Mouse (Mus musculus) hindbrain, postnatal 0 days (tissue): Measurements from ENCODE around the gene Tigar. TPM values are rescaled to one million over a fixed set of nuclear protein-coding genes. Genes with fewer than 3 reads are reported as not detected.

ENCODE experiments used
- ATAC-seq: fragments of 200-750 bp; cut with Nextera tagmentation; 2 replicates; pipeline ENCODE4 v1.8.0; 2017; ENCODE audit warnings: mild to moderate bottlenecking, moderate TSS enrichment, moderate library complexity
- DNase-seq: peaks from one replicate; pipeline ENCODE4 v3.0.0-alpha.2; 2015; ENCODE audit warnings: low spot score
- H3K27ac ChIP-seq: fragments of 300-500 bp; sonication (generic); 2 replicates; pipeline ENCODE4 v1.5.1; 2014; ENCODE audit warnings: mild to moderate bottlenecking
- H3K27me3 ChIP-seq: fragments of 300-500 bp; sonication (generic); 2 replicates; pipeline ENCODE4 v1.6.1; 2014; ENCODE audit warnings: low read length, mixed read lengths; ENCODE audit not compliant: insufficient read depth
- H3K36me3 ChIP-seq: fragments of 300-500 bp; sonication (generic); 2 replicates; pipeline ENCODE4 v1.6.1; 2014; ENCODE audit warnings: low read length, mixed read lengths; ENCODE audit not compliant: insufficient read depth
- H3K4me1 ChIP-seq: fragments of 300-500 bp; sonication (generic); 2 replicates; pipeline ENCODE4 v1.6.1; 2014; ENCODE audit warnings: antibody characterized with exemption, low read length, mixed read lengths; ENCODE audit not compliant: insufficient read depth
- H3K4me2 ChIP-seq: fragments of 300-500 bp; sonication (generic); 2 replicates; pipeline ENCODE4 v1.6.1; 2014; ENCODE audit warnings: low read depth, mild to moderate bottlenecking, low read length, moderate library complexity, mixed read lengths
- H3K4me3 ChIP-seq: fragments of 300-500 bp; sonication (generic); 2 replicates; pipeline ENCODE4 v1.5.1; 2014; ENCODE audit warnings: low read length
- H3K9ac ChIP-seq: fragments of 300-500 bp; sonication (generic); replicated peaks from 2 replicates; pipeline ENCODE4 v1.6.1; 2014; ENCODE audit warnings: mild to moderate bottlenecking, low read length, moderate library complexity, mixed read lengths
- H3K9me3 ChIP-seq: fragments of 300-500 bp; sonication (generic); 2 replicates; pipeline ENCODE4 v1.6.1; 2016; ENCODE audit warnings: low read length, mixed read lengths
- CTCF ChIP-seq: IDR thresholded peaks from 2 replicates; pipeline ENCODE4 v1.5.1; 2016; ENCODE audit warnings: antibody characterized with exemption, control low read depth, low read depth
- WGBS: fragments of 180-500 bp; shearing (Covaris S2); extraction: QIAGEN DNeasy Blood & Tissue Kit; methylation state at CpG from one replicate; pipeline ENCODE4 v1.1.7; 2014; 5-methylcytosine and 5-hydroxymethylcytosine counted together
- polyA plus RNA-seq: library from polyadenylated mRNA; unstranded; fragments of >200 nt; fragmentation: Nextera tagmentation; extraction: Ambion mirVana; gene quantifications from 2 replicates; pipeline ENCODE4 v1.2.1, GENCODE M21; 2015
- total RNA-seq: library from RNA; depleted of rRNA; stranded (reverse); fragments of >200 nt; gene quantifications from 2 replicates; pipeline ENCODE4 v1.2.3, GENCODE M21; 2014

Tigar gene
- total and polyA plus RNA-seq, 2 experiments from 2014 or later = 4.9 to 7.7 TPM

DNA sequence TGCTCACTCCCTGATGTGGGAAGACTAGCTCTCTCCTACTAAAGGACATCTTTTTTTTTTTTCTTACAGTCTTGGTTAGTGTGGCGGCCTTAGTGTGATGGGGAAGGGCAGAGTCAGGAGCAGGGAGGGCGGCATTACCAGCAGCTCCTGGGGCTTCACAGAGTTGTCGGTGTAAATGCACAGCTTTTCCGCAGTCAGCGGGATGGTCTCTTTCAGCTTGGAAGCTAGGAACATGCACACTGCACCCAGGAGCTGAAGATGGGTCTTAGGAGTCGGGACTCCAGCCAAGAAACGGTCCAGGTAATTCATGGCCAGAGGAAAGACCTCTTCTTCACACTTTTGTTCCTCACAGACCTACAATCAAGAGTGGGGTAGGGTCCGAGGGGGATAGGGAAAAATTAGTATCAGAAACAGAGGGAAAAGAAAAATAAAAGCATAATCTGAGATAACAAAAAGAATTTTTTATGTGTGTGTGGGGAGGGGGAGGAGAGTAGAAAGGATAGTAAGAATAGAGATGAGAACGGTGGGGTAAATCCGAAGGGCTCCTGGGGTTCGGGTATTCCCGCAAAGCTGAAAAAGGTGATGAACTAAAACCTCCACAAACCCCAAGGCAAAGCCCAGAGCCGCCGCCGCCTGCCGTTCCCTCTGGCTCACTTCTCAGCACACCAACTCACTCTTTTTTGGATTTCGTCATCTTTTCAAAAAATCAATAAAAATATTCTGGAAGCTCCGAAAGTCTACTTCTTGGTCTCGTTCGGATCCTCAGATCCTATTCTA is 39.4 kb upstream of the Tigar start:
- WGBS = 8% methylated on average over 20 of the region's 20 CpGs
- peaks cover 16% of the 10 kb centered on the region for H3K4me1 ChIP-seq
- H3K27ac ChIP-seq = no peak overlapping the region; the same call in 1 of the 2 replicates
- H3K9me3 ChIP-seq = no peaks in the 10 kb centered on the region
- TF ChIP-seq CTCF = no peak
- DNase-seq (no peak), ATAC-seq (no peak)
- H3K27me3 ChIP-seq = peaks cover 8% of the 10 kb centered on the region
- H3K36me3 ChIP-seq = no peaks in the 10 kb centered on the region
- H3K4me3 ChIP-seq = peak overlapping the region; percentile 61
- peak overlapping the region; percentile 88 for H3K4me2 ChIP-seq
- H3K9ac ChIP-seq = peak overlapping the region; percentile 78

DNA sequence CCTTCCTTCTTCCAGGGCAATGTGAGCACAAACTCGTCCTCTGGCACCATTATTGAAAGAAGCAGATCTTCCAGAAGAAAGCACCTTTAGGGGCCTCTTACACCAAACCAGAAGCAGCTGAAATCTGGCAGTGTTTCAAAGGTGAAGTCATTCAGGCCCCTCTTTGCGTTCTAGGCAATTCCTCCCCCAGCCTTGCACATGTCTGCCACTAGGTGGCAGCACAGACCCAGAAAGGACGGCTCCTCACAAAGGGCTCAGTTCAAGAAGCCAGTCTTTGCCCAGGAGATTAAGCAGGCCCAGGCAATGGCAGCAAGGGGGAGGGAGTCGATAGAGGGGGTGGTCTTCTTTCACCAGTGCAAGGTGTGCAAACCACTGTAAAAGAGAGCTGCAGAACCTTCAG is 38.3 kb upstream of the Tigar start:
- peak; percentile 96 for DNase-seq
- 1% methylated on average over 4 of the region's 4 CpGs for WGBS
- peak; percentile 38; the same call in 1 of the 2 replicates for ATAC-seq

DNA sequence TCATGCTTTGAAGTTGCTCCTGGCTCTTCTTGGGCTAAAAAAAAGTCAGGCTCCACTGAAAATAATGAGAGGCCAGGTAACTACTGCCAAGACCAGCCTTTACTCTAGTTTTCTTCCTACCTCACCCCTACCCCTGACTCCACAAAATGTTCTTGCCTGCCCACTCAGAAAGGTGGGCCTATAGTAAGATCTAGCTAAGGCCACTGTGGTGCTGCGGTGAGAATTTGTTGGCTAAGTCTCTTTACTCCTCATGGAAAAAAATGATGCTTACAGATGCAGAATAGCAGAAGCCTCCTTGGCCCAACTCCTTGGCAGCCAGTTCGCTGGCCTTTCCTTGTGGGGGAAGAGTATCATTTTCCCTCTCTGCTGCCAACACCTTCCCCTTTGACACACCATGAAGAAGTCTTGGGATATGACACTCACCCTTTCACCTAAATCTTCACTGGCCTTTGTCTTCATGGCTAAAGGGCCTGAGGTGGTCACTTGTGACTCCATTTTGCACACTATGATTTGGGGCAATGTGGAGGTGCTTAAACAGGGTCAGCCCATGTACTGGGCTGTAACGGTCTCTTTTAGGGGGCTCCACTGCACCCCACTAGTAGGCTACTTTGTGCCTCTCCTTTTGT is 37.1 kb upstream of the Tigar start:
- no peak overlapping the region for H3K9ac ChIP-seq
- no peak for TF ChIP-seq CTCF
- H3K4me1 ChIP-seq = 0 out of 2 replicates have a peak, but pooled peaks cover 7% of the 10 kb centered on the region
- 74% methylated on average over 3 of the region's 3 CpGs for WGBS
- H3K36me3 ChIP-seq = no peaks in the 10 kb centered on the region
- no peak overlapping the region for H3K27ac ChIP-seq
- no peak for DNase-seq
- H3K9me3 ChIP-seq = no peaks in the 10 kb centered on the region
- no peak overlapping the region for H3K4me3 ChIP-seq
- H3K27me3 ChIP-seq = no peaks in the 10 kb centered on the region
- no peak overlapping the region for H3K4me2 ChIP-seq
- ATAC-seq = no peak

More for the DNA sequence above, 38.3 kb upstream of the Tigar start:
- peak overlapping the region; percentile 88; the same call in 1 of the 2 replicates for H3K4me2 ChIP-seq
- TF ChIP-seq CTCF = peak; percentile 99
- no peaks in the 10 kb centered on the region for H3K27me3 ChIP-seq
- H3K4me1 ChIP-seq = peaks cover 14% of the 10 kb centered on the region
- no peaks in the 10 kb centered on the region for H3K36me3 ChIP-seq
- H3K27ac ChIP-seq = no peak overlapping the region
- no peaks in the 10 kb centered on the region for H3K9me3 ChIP-seq
- no peak overlapping the region for H3K4me3 ChIP-seq
- no peak overlapping the region for H3K9ac ChIP-seq

DNA sequence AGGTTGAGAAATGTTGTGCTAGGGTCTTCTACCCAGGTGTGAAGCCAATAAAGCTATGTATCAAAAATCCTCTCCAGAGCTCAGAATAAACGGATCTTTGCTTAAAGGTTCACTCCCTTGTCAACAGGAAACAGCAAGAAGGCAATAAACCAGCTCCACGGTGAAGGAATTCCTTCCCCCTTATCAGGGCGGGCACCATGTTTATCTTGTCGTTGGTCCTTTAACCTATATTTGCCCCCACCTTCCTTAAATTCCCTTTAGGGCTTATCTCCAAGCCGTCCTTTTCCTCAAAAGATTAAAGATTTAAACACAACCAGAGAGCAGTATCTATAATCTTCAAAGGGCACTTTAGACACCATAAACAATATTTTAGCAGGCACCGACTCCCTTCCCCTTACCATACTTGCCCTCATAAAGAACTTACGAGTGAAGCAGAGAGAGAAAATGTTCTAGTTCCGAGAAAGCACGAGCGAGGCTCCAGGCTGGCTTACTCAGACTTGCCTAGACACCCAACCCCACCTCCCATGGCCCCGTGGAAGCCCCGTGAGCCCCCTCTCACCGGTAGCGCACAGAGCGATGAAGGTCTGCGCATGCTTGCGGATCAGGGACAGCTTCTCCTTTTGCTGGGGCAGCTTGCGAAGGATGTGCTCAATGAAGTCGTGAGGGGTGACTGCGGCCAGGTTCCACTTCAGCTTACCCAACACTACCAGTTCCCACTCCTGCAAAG is 36.3 kb upstream of the Tigar start:
- Histone ChIP-seq H3K27me3 (no peaks in the 10 kb centered on the region), H3K9me3 (no peaks in the 10 kb centered on the region), H3K9ac (no peak overlapping the region), H3K36me3 (no peaks in the 10 kb centered on the region), H3K4me2 (no peak overlapping the region), H3K4me3 (no peak overlapping the region), H3K4me1 (0 out of 2 replicates have a peak, but pooled peaks cover 4% of the 10 kb centered on the region), H3K27ac (no peak overlapping the region)
- no peak for TF ChIP-seq CTCF
- DNase-seq = no peak
- WGBS = 79% methylated on average over 20 of the region's 20 CpGs
- ATAC-seq = no peak

DNA sequence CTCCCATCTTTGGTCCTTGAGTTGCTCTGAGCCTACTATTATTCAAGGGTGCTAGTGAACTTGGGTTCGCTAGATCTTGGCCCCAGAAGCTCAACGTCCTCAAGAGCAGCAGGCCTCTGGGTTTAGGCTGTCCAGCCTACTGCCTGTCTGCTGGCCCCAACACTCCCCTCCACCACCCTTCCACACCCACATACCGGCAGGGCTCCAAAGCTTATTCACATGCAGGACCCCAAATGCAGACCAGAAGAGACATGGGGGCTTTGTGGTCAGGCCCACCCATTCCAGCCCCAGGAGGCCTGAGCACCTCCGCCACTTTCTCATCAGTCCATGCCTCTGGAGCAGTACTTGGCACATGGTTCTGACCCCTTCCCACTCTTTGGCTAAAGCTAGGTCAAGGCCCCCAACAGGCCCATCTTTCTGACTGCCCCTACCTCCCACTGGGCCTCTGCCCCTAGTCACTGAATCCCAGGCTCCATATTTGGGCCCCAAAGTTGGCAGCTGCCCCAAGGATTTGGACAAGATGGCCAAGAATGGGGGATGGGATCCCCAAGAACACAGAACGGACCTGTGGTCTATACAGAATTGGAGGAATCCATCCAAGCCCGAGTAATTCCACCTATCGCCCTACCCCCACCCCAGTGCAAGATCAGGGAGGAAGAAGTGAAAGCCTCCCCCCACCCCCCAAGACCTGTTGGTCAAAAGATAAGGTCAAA is 34.4 kb upstream of the Tigar start:
- ATAC-seq = no peak
- H3K27me3 ChIP-seq = no peaks in the 10 kb centered on the region
- no peak overlapping the region for H3K4me2 ChIP-seq
- no peak overlapping the region for H3K4me3 ChIP-seq
- no peak overlapping the region for H3K27ac ChIP-seq
- DNase-seq = no peak
- 69% methylated on average over 7 of the region's 7 CpGs for WGBS
- 0 out of 2 replicates have a peak, but pooled peaks cover 4% of the 10 kb centered on the region for H3K4me1 ChIP-seq
- no peaks in the 10 kb centered on the region for H3K36me3 ChIP-seq
- TF ChIP-seq CTCF = no peak
- H3K9ac ChIP-seq = no peak overlapping the region
- no peaks in the 10 kb centered on the region for H3K9me3 ChIP-seq

DNA sequence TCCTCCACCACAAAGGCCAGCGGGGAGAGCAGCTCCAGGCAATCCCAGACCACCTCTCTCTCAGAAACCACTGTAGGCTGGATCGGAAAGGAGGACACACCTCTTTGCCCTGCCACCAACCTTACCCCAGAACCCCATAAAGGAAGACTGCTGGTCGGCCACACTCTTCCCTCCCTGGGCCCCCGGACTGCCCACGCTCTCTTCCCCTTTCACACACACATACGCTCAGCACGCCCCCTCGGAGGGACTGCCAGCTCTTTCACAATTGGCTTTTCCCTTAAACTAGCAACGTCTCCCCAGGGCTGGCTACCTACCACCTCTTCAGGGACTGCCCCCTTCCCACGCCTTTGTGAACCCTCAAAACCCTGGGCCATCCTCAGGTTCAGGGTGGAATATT is 33.8 kb upstream of the Tigar start:
- no peak for TF ChIP-seq CTCF
- Histone ChIP-seq H3K27ac (0 out of 2 replicates have a peak overlapping the region, but pooled peaks have one; percentile 15), H3K4me1 (0 out of 2 replicates have a peak, but pooled peaks cover 4% of the 10 kb centered on the region), H3K4me2 (no peak overlapping the region), H3K4me3 (no peak overlapping the region), H3K9ac (no peak overlapping the region), H3K27me3 (no peaks in the 10 kb centered on the region), H3K9me3 (no peaks in the 10 kb centered on the region), H3K36me3 (no peaks in the 10 kb centered on the region)
- ATAC-seq (no peak), DNase-seq (no peak)
- WGBS = 72% methylated on average over 10 of the region's 10 CpGs
